Mouse (Mus musculus): Measurements from ENCODE around the gene Sptb. TPM values are rescaled to one million over a fixed set of nuclear protein-coding genes. Genes with fewer than 3 reads are reported as not detected.

Sptb gene
- polyA plus RNA-seq, 2 experiments, result 39.7 to 59.4 TPM

- no peak overlapping the region for H3K9ac ChIP-seq (replicated peaks)
- no peaks in the 10 kb centered on the region for H3K36me3 ChIP-seq (replicated peaks; ENCODE audit: control insufficient read depth, insufficient read depth, low read depth)
- 58% methylated on average over 3 of the region's 3 CpGs for WGBS (ENCODE audit: insufficient replicate concordance)
- ATAC-seq (ENCODE audit: insufficient read depth) (no peak), DNase-seq (ENCODE audit: low read depth in 3 of 3, low spot score in 3 of 3) (no peak)
- H3K4me2 ChIP-seq (ENCODE audit: low read depth), result no peak overlapping the region
- H3K4me1 ChIP-seq (replicated peaks; ENCODE audit: control insufficient read depth in 2 of 2, insufficient read depth in 2 of 2, low read length in 1 of 2), result peaks cover 0 to 8% of the 10 kb centered on the region in 2 experiments; a peak in 1 of 4 replicates
- H3K27me3 ChIP-seq (ENCODE audit: control insufficient read depth, insufficient read depth, low read length), result no peaks in the 10 kb centered on the region
- no peak overlapping the region for H3K27ac ChIP-seq
- no peak overlapping the region for H3K4me3 ChIP-seq (ENCODE audit: insufficient read depth in 1 of 2, low read depth in 2 of 2, low read length in 2 of 2)
- TF ChIP-seq CTCF (IDR thresholded peaks at IDR 0.05; ENCODE audit: low read depth) (no peak), EP300 (IDR thresholded peaks at IDR 0.05; ENCODE audit: low read depth) (no peak)
- no peaks in the 10 kb centered on the region for H3K9me3 ChIP-seq (ENCODE audit: control insufficient read depth, low read length)
These were observed 156.0 kb downstream of the Sptb start for GRCm38 (mm10) chr12:76554392-76554791.

GRCm38 (mm10) chr12:76553917-76554316, 156.4 kb downstream of the Sptb start:
- Histone ChIP-seq H3K9me3 (ENCODE audit: control insufficient read depth, low read length) (no peaks in the 10 kb centered on the region), H3K4me1 (replicated peaks; ENCODE audit: control insufficient read depth in 2 of 2, insufficient read depth in 2 of 2, low read length in 1 of 2) (peaks cover 0 to 8% of the 10 kb centered on the region in 2 experiments; a peak in 1 of 4 replicates), H3K27me3 (ENCODE audit: control insufficient read depth, insufficient read depth, low read length) (no peaks in the 10 kb centered on the region), H3K4me2 (ENCODE audit: low read depth) (no peak overlapping the region), H3K4me3 (ENCODE audit: insufficient read depth in 1 of 2, low read depth in 2 of 2, low read length in 2 of 2) (no peak overlapping the region), H3K27ac (no peak overlapping the region), H3K36me3 (replicated peaks; ENCODE audit: control insufficient read depth, insufficient read depth, low read depth) (no peaks in the 10 kb centered on the region), H3K9ac (replicated peaks) (no peak overlapping the region)
- 60% methylated on average over 7 of the region's 7 CpGs for WGBS (ENCODE audit: insufficient replicate concordance)
- ATAC-seq (ENCODE audit: insufficient read depth) (no peak), DNase-seq (ENCODE audit: low read depth in 3 of 3, low spot score in 3 of 3) (no peak)
- TF ChIP-seq CTCF (IDR thresholded peaks at IDR 0.05; ENCODE audit: low read depth) (no peak), EP300 (IDR thresholded peaks at IDR 0.05; ENCODE audit: low read depth) (no peak)

- WGBS (ENCODE audit: insufficient replicate concordance), result 33% methylated on average over 4 of the region's 4 CpGs
- no peak overlapping the region for H3K4me3 ChIP-seq (ENCODE audit: insufficient read depth in 1 of 2, low read depth in 2 of 2, low read length in 2 of 2)
- DNase-seq (ENCODE audit: low read depth in 3 of 3, low spot score in 3 of 3) (no peak), ATAC-seq (ENCODE audit: insufficient read depth) (no peak)
- no peaks in the 10 kb centered on the region for H3K9me3 ChIP-seq (ENCODE audit: control insufficient read depth, low read length)
- no peak overlapping the region for H3K9ac ChIP-seq (replicated peaks)
- no peak for TF ChIP-seq EP300 (IDR thresholded peaks at IDR 0.05; ENCODE audit: low read depth)
- no peak for TF ChIP-seq CTCF (IDR thresholded peaks at IDR 0.05; ENCODE audit: low read depth)
- H3K4me1 ChIP-seq (replicated peaks; ENCODE audit: control insufficient read depth in 2 of 2, insufficient read depth in 2 of 2, low read length in 1 of 2), result peaks cover 0 to 8% of the 10 kb centered on the region in 2 experiments; a peak in 2 of 4 replicates
- H3K27me3 ChIP-seq (ENCODE audit: control insufficient read depth, insufficient read depth, low read length), result no peaks in the 10 kb centered on the region
- H3K4me2 ChIP-seq (ENCODE audit: low read depth), result no peak overlapping the region
- no peaks in the 10 kb centered on the region for H3K36me3 ChIP-seq (replicated peaks; ENCODE audit: control insufficient read depth, insufficient read depth, low read depth)
- no peak overlapping the region for H3K27ac ChIP-seq
These were observed 157.4 kb downstream of the Sptb start for GRCm38 (mm10) chr12:76552958-76553357.

GRCm38 (mm10) chr12:76552321-76552720, 158.0 kb downstream of the Sptb start:
- DNase-seq (ENCODE audit: low read depth in 3 of 3, low spot score in 3 of 3), result no peak
- WGBS (ENCODE audit: insufficient replicate concordance), result 46% methylated on average over 8 of the region's 8 CpGs
- no peak overlapping the region for H3K4me3 ChIP-seq (ENCODE audit: insufficient read depth in 1 of 2, low read depth in 2 of 2, low read length in 2 of 2)
- ATAC-seq (ENCODE audit: insufficient read depth), result no peak
- no peak overlapping the region for H3K4me2 ChIP-seq (ENCODE audit: low read depth)
- H3K27me3 ChIP-seq (ENCODE audit: control insufficient read depth, insufficient read depth, low read length), result no peaks in the 10 kb centered on the region
- peaks cover 0 to 8% of the 10 kb centered on the region in 2 experiments; a peak in 2 of 4 replicates for H3K4me1 ChIP-seq (replicated peaks; ENCODE audit: control insufficient read depth in 2 of 2, insufficient read depth in 2 of 2, low read length in 1 of 2)
- H3K9me3 ChIP-seq (ENCODE audit: control insufficient read depth, low read length), result no peaks in the 10 kb centered on the region
- no peaks in the 10 kb centered on the region for H3K36me3 ChIP-seq (replicated peaks; ENCODE audit: control insufficient read depth, insufficient read depth, low read depth)
- H3K9ac ChIP-seq (replicated peaks), result no peak overlapping the region
- TF ChIP-seq CTCF (IDR thresholded peaks at IDR 0.05; ENCODE audit: low read depth) (no peak), EP300 (IDR thresholded peaks at IDR 0.05; ENCODE audit: low read depth) (no peak)
- H3K27ac ChIP-seq, result no peak overlapping the region

GRCm38 (mm10) chr12:76549203-76549602, 161.1 kb downstream of the Sptb start:
- ATAC-seq (ENCODE audit: insufficient read depth), result no peak
- H3K4me1 ChIP-seq (replicated peaks; ENCODE audit: control insufficient read depth in 2 of 2, insufficient read depth in 2 of 2, low read length in 1 of 2), result peaks cover 0 to 15% of the 10 kb centered on the region in 2 experiments; a peak in 3 of 4 replicates
- DNase-seq (ENCODE audit: low read depth in 3 of 3, low spot score in 3 of 3), result no peak

More at GRCm38 (mm10) chr12:76549203-76549602, 161.1 kb downstream of the Sptb start:
- no peak overlapping the region for H3K9ac ChIP-seq (replicated peaks)
- WGBS (ENCODE audit: insufficient replicate concordance), result 69% methylated on average over 3 of the region's 3 CpGs
- no peak overlapping the region for H3K27ac ChIP-seq
- H3K9me3 ChIP-seq (ENCODE audit: control insufficient read depth, low read length), result no peaks in the 10 kb centered on the region
- no peak overlapping the region for H3K4me3 ChIP-seq (ENCODE audit: insufficient read depth in 1 of 2, low read depth in 2 of 2, low read length in 2 of 2)
- no peaks in the 10 kb centered on the region for H3K27me3 ChIP-seq (ENCODE audit: control insufficient read depth, insufficient read depth, low read length)
- no peak overlapping the region for H3K4me2 ChIP-seq (ENCODE audit: low read depth)
- TF ChIP-seq CTCF (IDR thresholded peaks at IDR 0.05; ENCODE audit: low read depth) (no peak), EP300 (IDR thresholded peaks at IDR 0.05; ENCODE audit: low read depth) (no peak)
- no peaks in the 10 kb centered on the region for H3K36me3 ChIP-seq (replicated peaks; ENCODE audit: control insufficient read depth, insufficient read depth, low read depth)

Measured in liver, embryonic 14.5 days (tissue).